Mouse (Mus musculus) yolk sac, embryonic 10.5 days (tissue): Measurements from ENCODE around the gene Kif16b.

Experiments used
- DNase-seq: peaks from one replicate; pipeline ENCODE4 v3.0.0-alpha.2; 2017; ENCODE audit warnings: low spot score

Kif16b gene

GRCm38 (mm10) chr2:142900862-142901805 is at the start of gene Kif16b:
Gene Kif16b, minus strand, starts transcription at chr2:142901531.
- peak; percentile 94 for DNase-seq

- DNase-seq: no peak
These were observed 39.7 kb upstream of the Kif16b start for GRCm38 (mm10) chr2:142940899-142941642.

- no peak for DNase-seq
These were observed 29.1 kb upstream of the Kif16b start for GRCm38 (mm10) chr2:142930445-142930844.

- no peak for DNase-seq
These were observed 28.1 kb upstream of the Kif16b start for GRCm38 (mm10) chr2:142929226-142930112.

GRCm38 (mm10) chr2:142910808-142911388 is 9.6 kb upstream of the Kif16b start:
- no peak for DNase-seq

- DNase-seq: no peak
These were observed 7.9 kb upstream of the Kif16b start for GRCm38 (mm10) chr2:142909213-142909612.

GRCm38 (mm10) chr2:142907056-142907455 is 5.7 kb upstream of the Kif16b start:
- peak; percentile 25 for DNase-seq

- peak; percentile 92 for DNase-seq
These were observed 1.9 kb upstream of the Kif16b start for GRCm38 (mm10) chr2:142902905-142903895.

GRCm38 (mm10) chr2:142900120-142900861 is 1.0 kb downstream of the Kif16b start:
- no peak for DNase-seq

- DNase-seq: no peak
These were observed 7.6 kb downstream of the Kif16b start for GRCm38 (mm10) chr2:142893780-142894179.

- no peak for DNase-seq
These were observed 10.0 kb downstream of the Kif16b start for GRCm38 (mm10) chr2:142891283-142891682.

- DNase-seq: no peak
These were observed 16.9 kb downstream of the Kif16b start for GRCm38 (mm10) chr2:142884456-142884855.

- no peak for DNase-seq
These were observed 17.7 kb downstream of the Kif16b start for GRCm38 (mm10) chr2:142883625-142883994.

- DNase-seq: peak; percentile 39
These were observed 18.3 kb downstream of the Kif16b start for GRCm38 (mm10) chr2:142882871-142883624.

- no peak for DNase-seq
These were observed 18.9 kb downstream of the Kif16b start for GRCm38 (mm10) chr2:142882466-142882865.

- DNase-seq: no peak
These were observed 20.2 kb downstream of the Kif16b start for GRCm38 (mm10) chr2:142881177-142881576.

- peak; percentile 27 for DNase-seq
These were observed 22.0 kb downstream of the Kif16b start for GRCm38 (mm10) chr2:142879257-142879818.

- DNase-seq: peak; percentile 55
These were observed 24.7 kb downstream of the Kif16b start for GRCm38 (mm10) chr2:142876636-142877035.
